ENCODE assay signal across 13 mouse cellular contexts in the genomic region with DNA sequence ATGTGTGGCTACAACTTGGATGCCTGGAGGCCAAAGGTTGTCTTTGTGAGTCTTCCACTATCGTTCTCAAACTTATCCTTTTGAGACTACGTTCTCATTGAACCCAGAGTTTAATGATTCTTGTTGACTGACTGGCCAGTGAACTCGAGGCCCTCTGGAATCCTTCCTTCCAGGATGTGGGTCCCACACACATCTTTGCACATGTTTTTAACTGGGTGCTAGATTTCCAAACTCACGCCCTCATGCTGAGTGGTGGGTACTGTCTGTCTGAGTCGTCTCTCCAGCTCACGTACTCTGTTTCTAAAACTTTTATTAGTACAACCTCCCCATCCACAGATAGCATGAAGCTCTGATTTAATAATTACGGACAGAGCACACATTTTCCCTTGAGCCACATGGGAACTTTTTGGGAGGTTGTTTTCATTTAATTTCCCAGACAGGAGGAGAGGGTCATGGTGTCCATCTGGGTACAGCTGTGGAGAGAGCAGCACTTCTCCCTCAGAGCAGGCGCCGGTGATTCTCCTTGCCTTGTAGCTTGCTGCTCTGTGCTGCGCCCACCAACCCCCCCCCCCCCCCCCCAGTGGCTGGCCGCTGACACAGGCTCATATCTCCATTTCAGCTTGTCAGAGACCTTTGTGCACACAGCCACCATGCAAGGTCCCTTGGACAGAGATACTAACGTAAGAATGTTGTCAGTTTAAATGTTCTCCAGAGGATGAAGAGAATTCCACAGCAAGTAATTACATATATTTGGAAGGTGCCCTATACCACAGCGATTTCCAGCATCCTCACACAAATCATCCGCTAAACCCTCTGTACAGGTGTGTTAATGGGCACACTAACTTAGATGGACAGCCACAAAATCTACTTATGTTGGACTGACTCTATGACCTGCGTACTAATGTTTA.
A peak's percentile ranks its signal among the peaks of the same experiment; 100 is the strongest.
DNase-seq lines count a peak whose midpoint lies in the region; ATAC-seq and TF ChIP-seq lines count a peak whose summit lies in the region.
"Had no signal": no experiment of that assay in that cellular context is flagged by ENCODE, and none has a peak within 500 bp of the region (broad histone marks: within the 10 kb centered on the region; RNA-seq: fewer than 3 reads in every experiment).

No protein-coding gene starts in this region.

- peaks cover 33% of the 10 kb centered on the region for H3K4me1 ChIP-seq in hindbrain, embryonic 13.5 days (replicated peaks)
- peaks cover 16% of the 10 kb centered on the region for H3K4me1 ChIP-seq in hindbrain, embryonic 10.5 days (replicated peaks)
- H3K4me1 ChIP-seq in liver, adult 2 months (ENCODE audit: control insufficient read depth, insufficient read depth, low read length): peaks cover 18% of the 10 kb centered on the region
- H3K4me1 ChIP-seq in liver, embryonic 11.5 days (replicated peaks; ENCODE audit: control insufficient read depth, insufficient read depth, low read length): no peaks in the 10 kb centered on the region
- H3K4me1 ChIP-seq in heart, embryonic 16.5 days (ENCODE audit: control insufficient read depth, insufficient read depth, low read length): peaks cover 17% of the 10 kb centered on the region
- peaks cover 11% of the 10 kb centered on the region for H3K4me1 ChIP-seq in hindbrain, postnatal 0 days (ENCODE audit: insufficient read depth, low read length)

- H3K36me3 ChIP-seq in hindbrain, embryonic 13.5 days: no peaks in the 10 kb centered on the region
- no peaks in the 10 kb centered on the region for H3K36me3 ChIP-seq in hindbrain, embryonic 10.5 days
- H3K36me3 ChIP-seq in liver, adult 2 months (ENCODE audit: control insufficient read depth, insufficient read depth, low read length): no peaks in the 10 kb centered on the region
- no peaks in the 10 kb centered on the region for H3K36me3 ChIP-seq in liver, embryonic 11.5 days (ENCODE audit: control insufficient read depth, insufficient read depth, low read length)
- H3K36me3 ChIP-seq in heart, embryonic 16.5 days (ENCODE audit: control insufficient read depth, insufficient read depth): no peaks in the 10 kb centered on the region
- H3K36me3 ChIP-seq in hindbrain, postnatal 0 days (ENCODE audit: insufficient read depth, low read length): no peaks in the 10 kb centered on the region
- H3K36me3 ChIP-seq: lung, embryonic 15.5 days had no signal

- H3K4me2 ChIP-seq in hindbrain, embryonic 13.5 days: no peak overlapping the region
- no peak overlapping the region for H3K4me2 ChIP-seq in liver, embryonic 11.5 days
- H3K4me2 ChIP-seq in heart, embryonic 16.5 days (ENCODE audit: low read depth, low read length): no peak overlapping the region
- H3K4me2 ChIP-seq in hindbrain, postnatal 0 days (ENCODE audit: low read depth, low read length): 0 out of 2 replicates have a peak overlapping the region, but pooled peaks have one; percentile 10
- H3K4me2 ChIP-seq: lung, embryonic 15.5 days had no signal

- WGBS in hindbrain, embryonic 13.5 days: 73% methylated on average over 15 of the region's 15 CpGs
- WGBS in hindbrain, embryonic 10.5 days: 81% methylated on average over 15 of the region's 15 CpGs
- 40% methylated on average over 15 of the region's 15 CpGs for WGBS in liver, adult 2 months
- WGBS in liver, embryonic 11.5 days: 76% methylated on average over 14 of the region's 15 CpGs
- 59% methylated on average over 15 of the region's 15 CpGs for WGBS in heart, embryonic 16.5 days
- 77% methylated on average over 15 of the region's 15 CpGs for WGBS in hindbrain, postnatal 0 days

- H3K79me2 ChIP-seq in liver, adult 2 months (ENCODE audit: control insufficient read depth, insufficient read depth, low read length): peaks cover 18% of the 10 kb centered on the region

- ATAC-seq in hindbrain, embryonic 13.5 days (ENCODE audit: low FRiP score): no peak
- no peak for ATAC-seq in liver, embryonic 11.5 days (replicated peaks; ENCODE audit: low FRiP score)
- ATAC-seq in heart, embryonic 16.5 days (replicated peaks; ENCODE audit: extremely low read depth, insufficient read depth, low FRiP score): peak; percentile 55
- no peak for ATAC-seq in hindbrain, postnatal 0 days
- ATAC-seq: Patski had no signal

- no peak for DNase-seq in hindbrain, embryonic 10.5 days (ENCODE audit: low spot score)
- peak; percentile 31 for DNase-seq in liver, adult 2 months (ENCODE audit: extremely low read depth, low read depth, low spot score)
- no peak for DNase-seq in liver, embryonic 11.5 days (ENCODE audit: low spot score)
- no peak for DNase-seq in hindbrain, postnatal 0 days (ENCODE audit: low spot score)
- DNase-seq in ovary, postnatal 36 days (ENCODE audit: low spot score): no peak
- DNase-seq: cerebellum, adult 8-10 months; embryo, embryonic 11 days; layer of hippocampus, postnatal 36 days; spleen, adult 18-20 months had no signal

- H3K27me3 ChIP-seq in hindbrain, embryonic 13.5 days: no peaks in the 10 kb centered on the region
- H3K27me3 ChIP-seq in hindbrain, embryonic 10.5 days (ENCODE audit: insufficient read depth, poor library complexity, severe bottlenecking): no peaks in the 10 kb centered on the region
- no peaks in the 10 kb centered on the region for H3K27me3 ChIP-seq in liver, adult 2 months (ENCODE audit: control insufficient read depth, insufficient read depth, low read length)
- no peaks in the 10 kb centered on the region for H3K27me3 ChIP-seq in liver, embryonic 11.5 days (replicated peaks; ENCODE audit: control insufficient read depth, insufficient read depth, low read length)
- H3K27me3 ChIP-seq in heart, embryonic 16.5 days (ENCODE audit: control insufficient read depth, insufficient read depth, low read length): no peaks in the 10 kb centered on the region
- H3K27me3 ChIP-seq in hindbrain, postnatal 0 days (ENCODE audit: insufficient read depth, low read length): no peaks in the 10 kb centered on the region
- H3K27me3 ChIP-seq: lung, embryonic 15.5 days; Patski had no signal

- no peak for TF ChIP-seq CTCF in liver, adult 2 months (IDR thresholded peaks at IDR 0.05; ENCODE audit: low read depth, low read length)
- no peak for TF ChIP-seq CTCF in hindbrain, postnatal 0 days (IDR thresholded peaks at IDR 0.05; ENCODE audit: low read depth)

- no peaks in the 10 kb centered on the region for H3K9me3 ChIP-seq in hindbrain, embryonic 13.5 days
- H3K9me3 ChIP-seq in hindbrain, embryonic 10.5 days: no peaks in the 10 kb centered on the region
- no peaks in the 10 kb centered on the region for H3K9me3 ChIP-seq in liver, embryonic 11.5 days (ENCODE audit: control insufficient read depth, low read length)
- H3K9me3 ChIP-seq in heart, embryonic 16.5 days (replicated peaks; ENCODE audit: control insufficient read depth, low read length): no peaks in the 10 kb centered on the region
- no peaks in the 10 kb centered on the region for H3K9me3 ChIP-seq in hindbrain, postnatal 0 days (ENCODE audit: low read length)
- H3K9me3 ChIP-seq: lung, embryonic 15.5 days had no signal

- 0 out of 2 replicates have a peak overlapping the region, but pooled peaks have one; percentile 40 for H3K27ac ChIP-seq in hindbrain, embryonic 13.5 days
- H3K27ac ChIP-seq in hindbrain, embryonic 10.5 days: no peak overlapping the region
- no peak overlapping the region for H3K27ac ChIP-seq in liver, adult 2 months (replicated peaks; ENCODE audit: insufficient read depth, low read depth, low read length)
- no peak overlapping the region for H3K27ac ChIP-seq in liver, embryonic 11.5 days (ENCODE audit: low read depth, low read length)
- H3K27ac ChIP-seq in heart, embryonic 16.5 days (ENCODE audit: low read length): no peak overlapping the region
- H3K27ac ChIP-seq in hindbrain, postnatal 0 days: no peak overlapping the region
- H3K27ac ChIP-seq: lung, embryonic 15.5 days had no signal

- H3K9ac ChIP-seq in hindbrain, embryonic 13.5 days: no peak overlapping the region
- no peak overlapping the region for H3K9ac ChIP-seq in liver, adult 2 months (ENCODE audit: low read depth, low read length)
- no peak overlapping the region for H3K9ac ChIP-seq in liver, embryonic 11.5 days (ENCODE audit: low read depth, low read length)
- no peak overlapping the region for H3K9ac ChIP-seq in heart, embryonic 16.5 days (ENCODE audit: low read length)
- no peak overlapping the region for H3K9ac ChIP-seq in hindbrain, postnatal 0 days (replicated peaks; ENCODE audit: low read length)
- H3K9ac ChIP-seq: lung, embryonic 15.5 days had no signal

- no peak overlapping the region for H3K4me3 ChIP-seq in hindbrain, embryonic 13.5 days
- no peak overlapping the region for H3K4me3 ChIP-seq in hindbrain, embryonic 10.5 days
- H3K4me3 ChIP-seq in liver, adult 2 months (ENCODE audit: insufficient read depth, low read depth, low read length): no peak overlapping the region
- no peak overlapping the region for H3K4me3 ChIP-seq in liver, embryonic 11.5 days (ENCODE audit: low read depth, low read length)
- no peak overlapping the region for H3K4me3 ChIP-seq in heart, embryonic 16.5 days (ENCODE audit: low read length)
- no peak overlapping the region for H3K4me3 ChIP-seq in hindbrain, postnatal 0 days (ENCODE audit: low read length)
- H3K4me3 ChIP-seq: lung, embryonic 15.5 days had no signal

- TF ChIP-seq POLR2A in liver, adult 2 months (IDR thresholded peaks at IDR 0.05; ENCODE audit: extremely low read depth, insufficient read depth, low read length): no peak
